Mouse (Mus musculus) ES-Bruce4 (cell line): Measurements from ENCODE around the gene Slc8a3. TPM values are rescaled to one million over a fixed set of nuclear protein-coding genes. Genes with fewer than 3 reads are reported as not detected.

Source experiments
- H3K27ac ChIP-seq: 2 replicates; pipeline ENCODE4 v1.5.1; 2012; ENCODE audit warnings: low read length, inconsistent platforms; ENCODE audit not compliant: insufficient read depth
- H3K27me3 ChIP-seq: 2 replicates; pipeline ENCODE4 v1.6.1; 2012; ENCODE audit warnings: mild to moderate bottlenecking, low read length, inconsistent platforms; ENCODE audit not compliant: control insufficient read depth, poor library complexity, insufficient read depth, severe bottlenecking
- H3K36me3 ChIP-seq: 2 replicates; pipeline ENCODE4 v1.6.1; 2012; ENCODE audit warnings: inconsistent platforms, mild to moderate bottlenecking, low read length, moderate library complexity; ENCODE audit not compliant: control insufficient read depth, poor library complexity, insufficient read depth, severe bottlenecking
- H3K4me1 ChIP-seq: one replicate; pipeline ENCODE4 v1.8.1; 2011; ENCODE audit warnings: low read length; ENCODE audit not compliant: control insufficient read depth, insufficient read depth
- H3K4me3 ChIP-seq: 2 replicates; pipeline ENCODE4 v1.5.1; 2011; ENCODE audit warnings: low read depth, mild to moderate bottlenecking, low read length
- H3K9ac ChIP-seq: 2 replicates; pipeline ENCODE4 v1.6.1; 2012; ENCODE audit warnings: low read depth, mild to moderate bottlenecking, inconsistent platforms; ENCODE audit not compliant: poor library complexity, severe bottlenecking
- H3K9me3 ChIP-seq: replicated peaks from 2 replicates; pipeline ENCODE4 v1.6.1; 2012; ENCODE audit warnings: mild to moderate bottlenecking, low read length, inconsistent platforms; ENCODE audit not compliant: control insufficient read depth, poor library complexity, insufficient read depth, severe bottlenecking
- CTCF ChIP-seq: IDR thresholded peaks from one replicate; pipeline ENCODE4 v1.8.1; 2011; ENCODE audit warnings: low read depth, low read length
- EP300 ChIP-seq: IDR thresholded peaks from 2 replicates; pipeline ENCODE4 v1.6.1; 2011; ENCODE audit warnings: low read depth, low read length; ENCODE audit not compliant: insufficient read depth
- POLR2A ChIP-seq: IDR thresholded peaks from one replicate; pipeline ENCODE4 v1.8.1; 2011; ENCODE audit warnings: low read length; ENCODE audit not compliant: insufficient read depth
- polyA plus RNA-seq: library from polyadenylated mRNA; stranded (reverse); fragments of >200 nt; gene quantifications from 2 replicates; pipeline ENCODE4 v1.2.4, GENCODE M21; 2011; ENCODE audit warnings: low read depth; ENCODE audit not compliant: missing spikeins, insufficient read depth, insufficient read length

The Slc8a3 gene
- polyA plus RNA-seq, 1 experiment = 0.70 TPM

DNA sequence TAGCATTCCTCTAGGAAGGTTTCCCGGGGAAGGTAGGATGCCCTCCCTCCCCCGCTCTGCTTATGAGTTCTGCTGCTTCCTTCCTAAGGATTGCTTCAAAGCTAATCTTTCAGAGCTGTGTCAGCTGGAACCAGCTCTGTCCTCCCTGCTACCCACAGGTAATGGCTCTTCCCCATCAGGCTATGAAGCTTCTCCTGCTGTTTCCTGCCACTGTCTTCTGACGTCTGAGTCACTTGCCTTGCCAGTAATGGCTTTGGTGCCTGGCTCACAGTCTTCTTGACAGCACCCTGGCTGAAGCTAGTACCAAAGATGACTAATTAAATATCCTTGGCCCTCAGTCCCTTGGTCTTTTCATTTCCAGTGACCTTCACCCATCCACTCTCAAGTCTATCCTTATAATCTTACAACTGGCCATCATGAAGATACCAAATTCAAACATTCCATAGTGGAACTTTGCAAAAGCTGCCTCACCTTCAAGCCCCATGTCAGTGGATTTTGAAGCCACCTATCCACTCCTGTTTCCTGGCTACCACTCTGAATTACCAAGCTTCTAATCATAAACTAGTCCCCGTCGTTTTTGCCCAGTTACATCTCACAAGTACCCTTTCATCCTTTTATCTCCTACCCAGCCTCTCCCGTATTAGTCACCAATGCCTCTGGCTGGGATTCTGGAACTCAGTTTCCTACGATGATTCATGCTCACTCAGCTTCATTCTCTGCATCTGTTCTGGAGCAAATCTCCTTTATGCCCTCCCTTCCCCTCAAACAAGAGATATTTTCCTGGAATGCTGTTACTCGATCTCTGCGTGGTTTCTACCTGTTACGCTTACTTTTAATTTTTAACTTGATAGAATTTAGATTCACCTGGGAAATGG, 97.3 kb downstream of the Slc8a3 start:
- no peak overlapping the region for H3K27ac ChIP-seq
- no peaks in the 10 kb centered on the region for H3K9me3 ChIP-seq
- no peaks in the 10 kb centered on the region for H3K36me3 ChIP-seq
- no peak overlapping the region for H3K4me3 ChIP-seq
- no peak overlapping the region for H3K9ac ChIP-seq
- no peak for TF ChIP-seq POLR2A
- TF ChIP-seq CTCF = no peak
- no peak for TF ChIP-seq EP300
- no peaks in the 10 kb centered on the region for H3K27me3 ChIP-seq
- no peaks in the 10 kb centered on the region for H3K4me1 ChIP-seq

DNA sequence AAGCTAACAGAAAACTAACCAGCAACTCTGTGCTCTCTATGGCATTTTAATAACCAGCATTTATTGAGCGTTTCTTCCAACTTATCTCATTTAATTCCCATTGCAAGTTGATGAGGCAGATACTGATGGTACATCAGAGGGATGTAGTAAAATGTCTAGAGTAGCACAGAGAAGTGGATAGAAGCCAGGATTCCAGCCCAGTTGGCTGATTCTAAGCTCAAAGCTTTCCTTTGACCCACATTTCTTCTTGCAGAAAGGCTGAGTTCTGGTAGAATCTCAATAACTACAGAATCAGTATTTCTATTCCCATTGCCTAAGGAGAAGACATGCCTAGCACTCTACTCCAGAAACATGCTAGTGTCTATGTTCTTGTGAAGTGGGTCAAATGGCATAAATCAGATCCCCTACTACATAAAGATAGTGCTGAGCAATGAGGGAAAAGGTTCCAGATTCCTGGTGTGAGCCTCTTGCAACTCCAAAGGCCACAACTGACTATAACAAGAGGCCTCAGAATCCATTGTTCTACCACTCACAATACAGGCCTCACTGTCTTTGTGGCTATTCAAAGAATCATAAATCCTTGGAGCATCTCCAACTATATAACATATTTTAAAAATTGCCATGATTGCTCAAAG, 99.1 kb downstream of the Slc8a3 start:
- no peaks in the 10 kb centered on the region for H3K36me3 ChIP-seq
- H3K9me3 ChIP-seq = no peaks in the 10 kb centered on the region
- no peak overlapping the region for H3K9ac ChIP-seq
- H3K4me1 ChIP-seq = no peaks in the 10 kb centered on the region
- no peak overlapping the region for H3K27ac ChIP-seq
- H3K4me3 ChIP-seq = no peak overlapping the region
- no peak for TF ChIP-seq POLR2A
- H3K27me3 ChIP-seq = no peaks in the 10 kb centered on the region

DNA sequence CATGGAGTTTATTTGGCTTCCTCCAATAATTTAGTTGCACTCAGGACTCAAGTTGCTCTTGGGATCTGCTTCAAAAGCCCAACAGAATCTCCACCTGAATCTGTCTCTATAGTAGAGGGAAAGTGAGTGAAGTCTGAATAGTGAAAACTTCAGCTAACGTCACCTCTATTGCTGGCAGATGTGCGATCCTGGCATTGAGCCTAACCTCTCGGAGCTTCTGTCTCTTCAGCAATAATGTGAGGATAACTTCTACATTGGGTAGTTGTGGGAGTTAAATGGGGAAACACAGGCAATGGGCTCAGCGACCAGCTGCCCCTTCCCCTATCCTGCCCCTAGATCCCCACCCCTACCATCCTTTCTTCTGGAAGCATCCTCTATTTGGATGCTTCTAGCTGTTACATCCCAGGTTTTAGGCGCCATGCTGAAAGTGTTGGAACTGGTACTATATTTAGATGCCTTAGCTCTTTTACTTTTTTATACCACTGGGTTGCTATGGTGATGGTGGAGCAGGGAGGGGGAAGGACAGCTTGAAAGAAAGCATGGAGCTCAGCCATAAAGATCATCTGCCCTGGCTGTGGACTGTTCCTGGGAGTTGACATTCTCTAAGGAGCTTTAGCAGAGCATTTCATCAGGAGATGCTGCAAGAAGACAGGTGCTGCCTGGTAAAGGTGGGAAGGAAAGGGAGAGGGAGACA, 105.1 kb downstream of the Slc8a3 start:
- Histone ChIP-seq H3K27ac (no peak overlapping the region), H3K9ac (no peak overlapping the region), H3K4me3 (no peak overlapping the region), H3K36me3 (no peaks in the 10 kb centered on the region), H3K9me3 (no peaks in the 10 kb centered on the region), H3K27me3 (no peaks in the 10 kb centered on the region), H3K4me1 (no peaks in the 10 kb centered on the region)
- no peak for TF ChIP-seq EP300
- no peak for TF ChIP-seq POLR2A
- TF ChIP-seq CTCF = no peak

DNA sequence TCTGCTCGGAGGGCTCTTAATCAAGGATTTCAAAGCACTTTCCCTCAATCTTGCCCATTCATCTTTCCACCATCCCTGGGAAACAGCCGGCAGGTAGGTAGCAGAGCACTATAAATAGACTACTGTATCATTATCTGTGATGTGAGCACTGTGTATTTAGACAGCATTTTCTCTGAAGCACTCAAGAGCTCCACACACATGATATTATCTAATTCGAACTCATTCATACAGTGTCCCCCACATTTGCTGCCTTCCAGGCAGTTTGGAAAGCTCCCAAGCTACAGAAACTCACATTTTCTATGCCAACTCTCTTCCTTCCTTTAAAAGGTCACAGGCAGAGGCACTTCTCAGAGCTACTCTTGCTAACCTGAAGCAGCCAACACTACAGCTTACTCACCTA, 106.4 kb downstream of the Slc8a3 start:
- Histone ChIP-seq H3K4me3 (no peak overlapping the region), H3K27ac (no peak overlapping the region), H3K27me3 (no peaks in the 10 kb centered on the region), H3K9me3 (no peaks in the 10 kb centered on the region), H3K9ac (no peak overlapping the region), H3K36me3 (no peaks in the 10 kb centered on the region), H3K4me1 (no peaks in the 10 kb centered on the region)
- no peak for TF ChIP-seq EP300
- TF ChIP-seq CTCF = no peak
- TF ChIP-seq POLR2A = no peak

DNA sequence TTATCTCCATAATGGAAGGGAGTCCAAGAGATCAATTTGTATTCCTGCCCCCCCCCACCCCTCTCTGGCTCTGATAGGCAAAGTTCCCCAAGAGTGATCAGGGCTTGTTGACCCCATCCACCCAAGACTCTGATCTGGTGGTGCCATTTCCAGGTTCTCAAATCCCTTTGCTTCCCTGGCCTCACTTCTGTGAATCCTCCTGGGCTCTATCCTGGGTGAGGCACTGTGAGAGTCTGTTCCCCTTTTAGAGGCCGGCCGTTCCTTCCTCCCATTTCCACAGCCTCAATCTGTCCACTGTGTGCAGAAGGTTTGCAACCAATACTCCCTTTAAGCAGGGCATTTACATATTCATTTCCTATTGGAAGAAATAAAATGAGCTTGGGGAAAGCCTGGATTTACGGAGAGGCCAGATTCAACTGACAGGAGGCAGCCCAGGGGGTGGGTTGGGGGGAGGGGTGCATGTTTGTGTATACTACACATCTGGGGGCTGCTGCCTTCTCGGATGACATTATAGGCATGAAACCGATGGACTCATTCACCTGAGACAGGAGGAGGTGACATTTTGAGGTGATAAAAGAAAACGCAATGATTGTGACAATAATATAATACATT, 106.9 kb downstream of the Slc8a3 start:
- H3K4me1 ChIP-seq = no peaks in the 10 kb centered on the region
- TF ChIP-seq EP300 = no peak
- TF ChIP-seq POLR2A = no peak

DNA sequence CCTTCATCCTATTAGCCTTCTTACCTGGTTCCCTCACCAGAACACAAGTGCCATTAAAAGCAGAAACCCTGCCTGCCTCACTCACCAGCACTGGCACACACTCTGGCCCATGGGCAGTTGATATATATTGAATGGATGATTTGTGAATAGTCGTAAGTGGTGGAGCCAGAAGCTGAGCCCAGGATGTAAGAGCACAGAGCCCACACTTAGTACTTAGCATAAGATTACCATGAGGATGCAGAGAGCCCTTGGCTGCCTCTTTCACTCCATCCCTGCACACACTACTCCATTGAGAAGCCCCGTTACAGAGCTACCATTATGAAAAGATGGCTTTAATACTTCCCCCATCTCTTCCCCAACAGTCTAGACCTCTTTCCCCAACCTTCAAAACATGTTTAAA, 108.1 kb downstream of the Slc8a3 start:
- Histone ChIP-seq H3K4me1 (no peaks in the 10 kb centered on the region), H3K4me3 (no peak overlapping the region), H3K27me3 (no peaks in the 10 kb centered on the region), H3K27ac (no peak overlapping the region), H3K9ac (no peak overlapping the region), H3K36me3 (no peaks in the 10 kb centered on the region), H3K9me3 (no peaks in the 10 kb centered on the region)
- TF ChIP-seq EP300 = no peak
- TF ChIP-seq POLR2A = no peak
- no peak for TF ChIP-seq CTCF

More for the DNA sequence above, 106.9 kb downstream of the Slc8a3 start:
- H3K27me3 ChIP-seq = no peaks in the 10 kb centered on the region
- no peaks in the 10 kb centered on the region for H3K36me3 ChIP-seq
- no peak overlapping the region for H3K9ac ChIP-seq
- no peak overlapping the region for H3K4me3 ChIP-seq
- no peaks in the 10 kb centered on the region for H3K9me3 ChIP-seq
- H3K27ac ChIP-seq = no peak overlapping the region
